Mouse (Mus musculus) heart, postnatal 0 days (tissue): ENCODE results near the gene Fes.

Experiments used
- CTCF ChIP-seq: IDR thresholded peaks from 2 replicates; pipeline ENCODE4 v1.5.1; 2016; ENCODE audit warnings: antibody characterized with exemption, control low read depth, low read depth
- EP300 ChIP-seq: IDR thresholded peaks from 2 replicates; pipeline ENCODE4 v1.6.1; 2016; ENCODE audit warnings: antibody characterized with exemption, low read depth

GRCm38 (mm10) chr7:80357156-80357555 is 30.6 kb downstream of the Fes start:
- TF ChIP-seq CTCF (no peak), EP300 (no peak)
